Mouse (Mus musculus) MEL (cell line): ENCODE results near the gene Rnase12. TPM values are rescaled to one million over a fixed set of nuclear protein-coding genes. Genes with fewer than 3 reads are reported as not detected.

Experiments
- DNase-seq: peaks from one replicate; pipeline ENCODE4 v3.0.0; 2011; ENCODE audit warnings: low read depth, low spot score
- H3K27ac ChIP-seq: 2 replicates; pipeline ENCODE4 v1.5.1; 2012; ENCODE audit warnings: low read depth, mild to moderate bottlenecking, control low read depth, low read length, moderate library complexity; ENCODE audit not compliant: control insufficient read depth
- H3K27me3 ChIP-seq, 2 experiments: fragments of 150-350 bp in 1 of 2; sonication (generic) in 1 of 2; 2 replicates each; pipeline ENCODE4 v1.6.1; 2012; ENCODE audit warnings: low read length in 2 of 2, mild to moderate bottlenecking in 2 of 2, improper control_type of control experiment in 1 of 2, moderate library complexity in 1 of 2; ENCODE audit not compliant: insufficient read depth in 2 of 2, control insufficient read depth in 1 of 2
- H3K36me3 ChIP-seq, 2 experiments: 2 replicates each; pipeline ENCODE4 v1.6.1; 2012 to 2014; ENCODE audit warnings: low read length in 2 of 2, improper control_type of control experiment in 1 of 2, inconsistent platforms in 1 of 2, mild to moderate bottlenecking in 1 of 2; ENCODE audit not compliant: insufficient read depth in 2 of 2, control insufficient read depth in 1 of 2
- H3K4me1 ChIP-seq, 2 experiments: fragments of 150-350 bp in 1 of 2; sonication (generic) in 1 of 2; 2 replicates each; pipeline ENCODE4 v1.6.1; 2012; ENCODE audit warnings: low read length in 2 of 2, improper control_type of control experiment in 1 of 2, mild to moderate bottlenecking in 1 of 2; ENCODE audit not compliant: insufficient read depth in 2 of 2, control insufficient read depth in 1 of 2
- H3K4me3 ChIP-seq, 2 experiments: fragments of 150-350 bp in 1 of 2; sonication (generic) in 1 of 2; 2 replicates each; pipeline ENCODE4 v1.5.1; 2012; ENCODE audit warnings: low read depth in 2 of 2, low read length in 2 of 2, mild to moderate bottlenecking in 2 of 2, moderate library complexity in 2 of 2, control low read depth in 1 of 2, improper control_type of control experiment in 1 of 2; ENCODE audit not compliant: control insufficient read depth in 1 of 2, insufficient read depth in 1 of 2
- H3K79me2 ChIP-seq: 2 replicates; pipeline ENCODE4 v1.6.1; 2012; ENCODE audit warnings: mild to moderate bottlenecking, low read length, moderate library complexity; ENCODE audit not compliant: control insufficient read depth, poor library complexity, insufficient read depth
- H3K9ac ChIP-seq: 2 replicates; pipeline ENCODE4 v1.6.1; 2012; ENCODE audit warnings: low read depth, mild to moderate bottlenecking, control low read depth, low read length, moderate library complexity; ENCODE audit not compliant: control insufficient read depth, poor library complexity, severe bottlenecking
- H3K9me3 ChIP-seq: fragments of 150-350 bp; sonication (generic); replicated peaks from 2 replicates; pipeline ENCODE4 v1.6.1; 2012; ENCODE audit warnings: mild to moderate bottlenecking, low read length, improper control_type of control experiment, moderate library complexity; ENCODE audit not compliant: insufficient read depth
- BHLHE40 ChIP-seq: IDR thresholded peaks from 2 replicates; pipeline ENCODE4 v1.6.1; 2012; ENCODE audit warnings: low read depth, mild to moderate bottlenecking, inconsistent platforms, low read length, improper control_type of control experiment, borderline replicate concordance
- CHD1 ChIP-seq: IDR thresholded peaks from 2 replicates; pipeline ENCODE4 v1.6.1; 2012; ENCODE audit warnings: low read depth, mild to moderate bottlenecking, inconsistent platforms, low read length, improper control_type of control experiment
- CHD2 ChIP-seq: IDR thresholded peaks from 2 replicates; pipeline ENCODE4 v1.6.1; 2011; ENCODE audit warnings: low read length, improper control_type of control experiment
- E2F4 ChIP-seq: IDR thresholded peaks from 2 replicates; pipeline ENCODE4 v1.6.1; 2011; ENCODE audit warnings: low read depth, low read length, improper control_type of control experiment, borderline replicate concordance
- ELF1 ChIP-seq: IDR thresholded peaks from 2 replicates; pipeline ENCODE4 v1.6.1; 2014; ENCODE audit warnings: low read depth, mild to moderate bottlenecking, inconsistent platforms, low read length, improper control_type of control experiment, moderate library complexity
- ETS1 ChIP-seq: IDR thresholded peaks from 2 replicates; pipeline ENCODE4 v1.6.1; 2012; ENCODE audit warnings: low read depth, mild to moderate bottlenecking, inconsistent platforms, low read length, improper control_type of control experiment, moderate library complexity
- GABPA ChIP-seq: IDR thresholded peaks from 2 replicates; pipeline ENCODE4 v1.6.1; 2012; ENCODE audit warnings: low read depth, mild to moderate bottlenecking, inconsistent platforms, low read length, improper control_type of control experiment, moderate library complexity
- GATA1 ChIP-seq: IDR thresholded peaks from 2 replicates; pipeline ENCODE4 v1.6.1; 2011; ENCODE audit warnings: low read depth, low read length, improper control_type of control experiment
- JUND ChIP-seq: IDR thresholded peaks from 2 replicates; pipeline ENCODE4 v1.6.1; 2011; ENCODE audit warnings: low read depth, mild to moderate bottlenecking, improper control_type of control experiment, low read length
- MAX ChIP-seq: IDR thresholded peaks from 2 replicates; pipeline ENCODE4 v1.6.1; 2011; ENCODE audit warnings: low read length, improper control_type of control experiment
- MAZ ChIP-seq: IDR thresholded peaks from 2 replicates; pipeline ENCODE4 v1.6.1; 2012; ENCODE audit warnings: low read depth, mild to moderate bottlenecking, inconsistent platforms, low read length, improper control_type of control experiment
- MEF2A ChIP-seq: IDR thresholded peaks from 2 replicates; pipeline ENCODE4 v1.6.1; 2014; ENCODE audit warnings: low read depth, mild to moderate bottlenecking, inconsistent platforms, low read length, improper control_type of control experiment; ENCODE audit not compliant: poor library complexity, insufficient replicate concordance, severe bottlenecking; ENCODE audit errors: extremely low read depth
- MXI1 ChIP-seq: IDR thresholded peaks from 2 replicates; pipeline ENCODE4 v1.6.1; 2011; ENCODE audit warnings: mild to moderate bottlenecking, low read depth, low read length, improper control_type of control experiment
- NELFE ChIP-seq: IDR thresholded peaks from 2 replicates; pipeline ENCODE4 v1.6.1; 2011; ENCODE audit warnings: low read depth, low read length, improper control_type of control experiment
- RCOR1 ChIP-seq: IDR thresholded peaks from 2 replicates; pipeline ENCODE4 v1.6.1; 2012; ENCODE audit warnings: low read depth, mild to moderate bottlenecking, inconsistent platforms, low read length, improper control_type of control experiment
- SIN3A ChIP-seq: IDR thresholded peaks from 2 replicates; pipeline ENCODE4 v1.6.1; 2012; ENCODE audit warnings: low read length, improper control_type of control experiment, inconsistent platforms
- SMC3 ChIP-seq: IDR thresholded peaks from 2 replicates; pipeline ENCODE4 v1.6.1; 2011; ENCODE audit warnings: low read depth, low read length, improper control_type of control experiment
- UBTF ChIP-seq: IDR thresholded peaks from 2 replicates; pipeline ENCODE4 v1.6.1; 2012; ENCODE audit warnings: low read depth, mild to moderate bottlenecking, inconsistent platforms, low read length, improper control_type of control experiment, moderate library complexity, borderline replicate concordance; ENCODE audit not compliant: insufficient read depth
- USF2 ChIP-seq, 2 experiments: IDR thresholded peaks; 2 replicates each; pipeline ENCODE4 v1.6.1; 2011 to 2012; ENCODE audit warnings: improper control_type of control experiment in 2 of 2, low read length in 2 of 2, borderline replicate concordance in 1 of 2, inconsistent platforms in 1 of 2, low read depth in 1 of 2, mild to moderate bottlenecking in 1 of 2; ENCODE audit not compliant: insufficient read depth in 1 of 2
- ZNF384 ChIP-seq: IDR thresholded peaks from 2 replicates; pipeline ENCODE4 v1.6.1; 2012; ENCODE audit warnings: low read depth, mild to moderate bottlenecking, inconsistent platforms, low read length, improper control_type of control experiment
- polyA plus RNA-seq, 2 experiments: library from polyadenylated mRNA; stranded (reverse) in 1 of 2; unstranded in 1 of 2; fragments of >175 nt in 1 of 2; fragments of >200 nt in 1 of 2; gene quantifications; 2 replicates each; pipeline versions ENCODE4 v1.2.1 to v1.2.4; 2012; ENCODE audit warnings: low replicate concordance in 2 of 2, low read depth in 1 of 2; ENCODE audit not compliant: insufficient read length in 2 of 2, insufficient read depth in 1 of 2, missing spikeins in 1 of 2
- total RNA-seq: library from RNA; depleted of rRNA; stranded (reverse); fragments of 300-350 nt; gene quantifications from 2 replicates; pipeline ENCODE4 v1.2.3, GENCODE M21; 2012

The Rnase12 gene
- total and polyA plus RNA-seq, 3 experiments = not detected

- H3K27ac ChIP-seq = no peak overlapping the region
- no peaks in the 10 kb centered on the region for H3K4me1 ChIP-seq
- no peaks in the 10 kb centered on the region for H3K79me2 ChIP-seq
- H3K9ac ChIP-seq = no peak overlapping the region
- no peak for DNase-seq
- no peak overlapping the region for H3K4me3 ChIP-seq
- no peaks in the 10 kb centered on the region for H3K9me3 ChIP-seq
- H3K27me3 ChIP-seq = no peaks in the 10 kb centered on the region
- H3K36me3 ChIP-seq = no peaks in the 10 kb centered on the region
- no peak for TF ChIP-seq UBTF
- TF ChIP-seq SMC3 = no peak
- no peak for TF ChIP-seq NELFE
- TF ChIP-seq MEF2A = no peak
- TF ChIP-seq ETS1 = no peak
- TF ChIP-seq CHD2 = no peak
- no peak for TF ChIP-seq BHLHE40
- no peak for TF ChIP-seq MAX
- no peak for TF ChIP-seq JUND
- no peak for TF ChIP-seq E2F4
- TF ChIP-seq SIN3A = no peak
- no peak for TF ChIP-seq MXI1
- TF ChIP-seq RCOR1 = no peak
- no peak for TF ChIP-seq CHD1
- TF ChIP-seq ZNF384 = no peak
- no peak for TF ChIP-seq ELF1
These were observed 48.7 kb downstream of the Rnase12 start for GRCm38 (mm10) chr14:51008781-51009180.

GRCm38 (mm10) chr14:51007914-51008713, 49.3 kb downstream of the Rnase12 start:
- H3K36me3 ChIP-seq = no peaks in the 10 kb centered on the region
- no peak for TF ChIP-seq ETS1
- no peak for TF ChIP-seq GATA1
- no peak for TF ChIP-seq GABPA
- no peak for TF ChIP-seq MAZ
- TF ChIP-seq USF2 (IDR thresholded peaks at IDR 0.05; ENCODE audit: borderline replicate concordance in 1 of 2, insufficient read depth in 1 of 2, low read depth in 1 of 2, low read length in 2 of 2) = no peak
- TF ChIP-seq, all 39 proteins: peak for 0
- H3K9ac ChIP-seq = no peak overlapping the region
- no peaks in the 10 kb centered on the region for H3K4me1 ChIP-seq
- no peak for DNase-seq
- H3K4me3 ChIP-seq = no peak overlapping the region
- no peak overlapping the region for H3K27ac ChIP-seq
- H3K79me2 ChIP-seq = no peaks in the 10 kb centered on the region
- H3K9me3 ChIP-seq = no peaks in the 10 kb centered on the region
- no peaks in the 10 kb centered on the region for H3K27me3 ChIP-seq
